Mouse (Mus musculus) cerebellum, adult 18-20 months (tissue): ENCODE data around the gene Itpr2.

Experiments used
- DNase-seq, 2 experiments: peaks; one replicate each; pipeline ENCODE4 v3.0.0; 2021

Itpr2 gene

GRCm38 (mm10) chr6:146300961-146301360 is 201.1 kb downstream of the Itpr2 start:
- no peak for DNase-seq

GRCm38 (mm10) chr6:146298712-146299111 is 203.3 kb downstream of the Itpr2 start:
- no peak for DNase-seq

- DNase-seq: no peak
Measured at GRCm38 (mm10) chr6:146291036-146291435, 211.0 kb downstream of the Itpr2 start.

- DNase-seq: no peak
Measured at GRCm38 (mm10) chr6:146289801-146290200, 212.2 kb downstream of the Itpr2 start.

- no peak for DNase-seq
Measured at GRCm38 (mm10) chr6:146288266-146288665, 213.8 kb downstream of the Itpr2 start.

GRCm38 (mm10) chr6:146284921-146285565 is 217.0 kb downstream of the Itpr2 start:
- DNase-seq: no peak

DNA sequence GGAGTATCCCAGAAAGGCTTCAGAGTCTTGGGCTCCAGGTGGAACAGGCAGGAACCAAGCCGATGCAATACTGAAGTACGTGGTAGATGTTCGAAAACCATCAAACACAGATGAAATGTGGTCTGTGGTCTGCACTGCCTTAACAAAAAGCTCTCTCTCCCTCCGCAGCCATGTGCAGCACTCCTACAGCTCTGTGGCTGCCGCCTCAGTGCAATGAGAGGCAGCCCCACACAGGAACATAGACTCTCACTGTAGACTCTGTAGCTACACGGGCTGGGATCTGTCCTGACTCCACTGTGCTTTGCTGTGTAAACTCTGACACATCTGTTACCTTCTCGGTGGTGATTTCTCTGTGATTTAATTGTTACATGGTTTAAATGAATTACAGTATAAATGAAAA is 218.0 kb downstream of the Itpr2 start:
- DNase-seq: no peak

- peak; percentile 44 to 52 for DNase-seq
Measured at GRCm38 (mm10) chr6:146282061-146282659, 219.9 kb downstream of the Itpr2 start.

- peak; percentile 15 to 44 for DNase-seq
Measured at GRCm38 (mm10) chr6:146281176-146281899, 220.7 kb downstream of the Itpr2 start.

GRCm38 (mm10) chr6:146273256-146273655 is 228.8 kb downstream of the Itpr2 start:
- DNase-seq: no peak

- peak; percentile 75 to 77 for DNase-seq
Measured at GRCm38 (mm10) chr6:146272253-146273036, 229.6 kb downstream of the Itpr2 start.

DNA sequence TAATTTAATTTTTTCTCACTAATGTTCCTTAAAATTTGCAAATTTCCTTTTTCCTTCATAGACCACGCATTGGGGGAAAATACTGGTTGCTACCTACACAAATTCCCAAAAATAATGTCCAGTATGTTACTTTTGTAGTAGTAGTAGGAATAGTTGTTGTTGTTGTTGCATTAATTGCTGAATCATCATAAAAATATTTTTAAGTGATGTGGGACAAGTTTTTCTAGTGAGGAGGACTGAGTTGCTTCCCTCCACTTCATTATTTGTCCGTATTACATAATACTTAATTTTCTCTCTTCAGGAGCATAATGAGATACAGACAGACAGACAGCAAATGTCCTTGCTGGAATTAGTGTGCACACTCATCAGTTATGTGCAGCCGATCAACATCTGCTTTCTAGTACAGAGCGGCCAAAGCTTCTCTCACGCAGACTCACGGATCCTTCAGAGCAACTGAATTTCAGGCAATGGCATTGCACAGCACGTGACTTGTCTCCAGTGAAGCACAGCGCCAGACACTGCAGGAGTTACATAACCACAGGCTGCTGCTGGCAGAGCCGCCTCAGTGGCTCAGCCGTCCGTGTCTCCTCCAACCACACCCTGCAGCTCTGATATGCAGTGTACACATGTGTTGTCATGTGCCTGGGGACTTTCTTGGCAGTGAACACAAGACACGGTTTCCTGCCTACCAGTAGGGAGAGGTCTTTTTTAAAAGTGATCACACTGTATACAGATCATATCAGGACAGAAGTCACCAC is 231.1 kb downstream of the Itpr2 start:
- peak; percentile 77 to 83 for DNase-seq

DNA sequence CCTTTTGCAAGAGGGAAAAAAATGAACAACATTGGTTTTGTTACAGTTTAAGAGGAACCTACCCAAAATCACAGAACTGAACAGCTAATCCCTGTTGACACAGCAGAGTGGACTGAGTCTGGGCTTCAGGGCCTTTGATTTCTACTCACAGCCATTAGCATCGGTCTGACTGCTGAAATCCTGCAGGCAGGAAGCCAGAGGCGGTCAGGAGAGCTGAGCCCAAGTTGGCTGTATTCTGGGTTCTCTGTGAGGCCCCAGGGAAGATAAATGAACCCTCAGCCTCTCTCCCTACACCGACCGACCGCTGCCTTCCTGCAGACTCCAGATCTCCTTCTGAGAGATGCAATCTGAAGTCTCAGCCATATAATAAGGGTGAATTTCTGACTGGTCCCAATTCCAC is 231.9 kb downstream of the Itpr2 start:
- peak; percentile 16 to 20 for DNase-seq

DNA sequence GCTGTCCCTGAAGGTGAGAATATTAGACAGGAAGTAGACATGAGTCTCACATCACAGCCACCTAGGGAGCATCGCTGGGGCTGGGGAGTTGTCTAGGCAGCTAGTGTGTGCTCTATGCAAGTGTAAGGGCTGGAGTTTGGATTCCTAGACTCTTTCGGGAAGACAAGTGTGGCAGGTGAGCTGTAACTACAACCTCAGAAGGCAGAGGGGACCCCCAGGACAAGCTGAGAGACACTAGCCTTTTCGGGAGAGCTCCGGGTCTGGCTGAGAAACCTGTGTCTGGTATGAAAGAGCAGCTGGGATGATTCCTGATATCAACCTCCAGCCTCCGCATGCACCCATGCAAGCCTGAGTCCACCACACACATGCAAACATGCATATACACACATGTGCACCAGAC is 232.7 kb downstream of the Itpr2 start:
- DNase-seq: no peak

GRCm38 (mm10) chr6:146260674-146261376 is 241.2 kb downstream of the Itpr2 start:
- DNase-seq: no peak

- DNase-seq: no peak
Measured at GRCm38 (mm10) chr6:146258751-146259150, 243.3 kb downstream of the Itpr2 start.

- DNase-seq: no peak
Measured at GRCm38 (mm10) chr6:146258261-146258660, 243.8 kb downstream of the Itpr2 start.

- DNase-seq: no peak
Measured at GRCm38 (mm10) chr6:146256947-146257670, 244.9 kb downstream of the Itpr2 start.

DNA sequence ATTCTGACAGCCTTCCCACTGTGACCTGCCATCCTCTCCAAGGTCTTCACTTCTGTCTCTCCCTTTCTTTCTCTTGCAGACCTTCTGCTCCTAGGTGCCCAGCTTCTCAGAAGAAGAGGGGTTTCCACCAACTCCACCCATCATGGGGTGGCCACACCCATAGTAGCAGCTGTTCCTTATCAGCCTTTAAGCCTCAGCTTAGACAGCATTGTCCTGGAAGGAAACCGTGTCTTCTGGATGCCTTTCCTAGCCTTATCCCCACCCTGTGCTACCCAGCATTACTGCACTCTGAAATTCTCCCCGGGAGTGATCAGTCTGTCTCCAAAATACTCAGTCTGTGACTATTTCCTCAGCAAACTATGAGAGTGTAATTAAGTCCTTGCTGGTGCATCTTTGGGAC is 245.6 kb downstream of the Itpr2 start:
- DNase-seq: no peak

- no peak for DNase-seq
Measured at GRCm38 (mm10) chr6:146255656-146256055, 246.4 kb downstream of the Itpr2 start.

GRCm38 (mm10) chr6:146254931-146255330 is 247.1 kb downstream of the Itpr2 start:
- DNase-seq: no peak
